Mouse (Mus musculus) hindbrain, embryonic 11.5 days (tissue): ENCODE results near the gene Olfr849. TPM values are rescaled to one million over a fixed set of nuclear protein-coding genes. Genes with fewer than 3 reads are reported as not detected.

Experiments used
- ATAC-seq: fragments of 200-750 bp; cut with Nextera tagmentation; 2 replicates; pipeline ENCODE4 v1.8.0; 2017; ENCODE audit warnings: mild to moderate bottlenecking, moderate TSS enrichment, moderate library complexity; ENCODE audit not compliant: low FRiP score
- DNase-seq: peaks from one replicate; pipeline ENCODE4 v3.0.0-alpha.2; 2015; ENCODE audit warnings: low spot score
- H3K27ac ChIP-seq: fragments of 300-500 bp; sonication (generic); 2 replicates; pipeline ENCODE4 v1.5.1; 2014; ENCODE audit warnings: mild to moderate bottlenecking, low read depth, low read length
- H3K27me3 ChIP-seq: fragments of 300-500 bp; sonication (generic); 2 replicates; pipeline ENCODE4 v1.6.1; 2014; ENCODE audit warnings: mild to moderate bottlenecking, low read length, moderate library complexity, mixed read lengths; ENCODE audit not compliant: control insufficient read depth, insufficient read depth
- H3K36me3 ChIP-seq: fragments of 300-500 bp; sonication (generic); 2 replicates; pipeline ENCODE4 v1.6.1; 2014; ENCODE audit warnings: mild to moderate bottlenecking, low read length, moderate library complexity, mixed read lengths; ENCODE audit not compliant: control insufficient read depth, insufficient read depth
- H3K4me1 ChIP-seq: fragments of 300-500 bp; sonication (generic); replicated peaks from 2 replicates; pipeline ENCODE4 v1.6.1; 2014; ENCODE audit warnings: low read length, mixed read lengths; ENCODE audit not compliant: control insufficient read depth, insufficient read depth
- H3K4me2 ChIP-seq: fragments of 300-500 bp; sonication (generic); replicated peaks from 2 replicates; pipeline ENCODE4 v1.6.1; 2014; ENCODE audit warnings: mild to moderate bottlenecking, low read depth, low read length
- H3K4me3 ChIP-seq: fragments of 300-500 bp; sonication (generic); 2 replicates; pipeline ENCODE4 v1.5.1; 2014; ENCODE audit warnings: low read depth, low read length
- H3K9ac ChIP-seq: fragments of 300-500 bp; sonication (generic); 2 replicates; pipeline ENCODE4 v1.6.1; 2014; ENCODE audit warnings: low read depth, low read length
- H3K9me3 ChIP-seq: fragments of 300-500 bp; sonication (generic); 2 replicates; pipeline ENCODE4 v1.6.1; 2016; ENCODE audit warnings: low read length; ENCODE audit not compliant: control insufficient read depth
- WGBS: fragments of 180-500 bp; shearing (Covaris S2); extraction: QIAGEN DNeasy Blood & Tissue Kit; methylation state at CpG from one replicate; pipeline ENCODE4 v1.1.7; 2014; 5-methylcytosine and 5-hydroxymethylcytosine counted together
- polyA plus RNA-seq: library from polyadenylated mRNA; unstranded; fragments of >200 nt; fragmentation: Nextera tagmentation; extraction: Ambion mirVana; gene quantifications from 2 replicates; pipeline ENCODE4 v1.2.1, GENCODE M21; 2014

Olfr849 gene
- not detected in 2 replicates for polyA plus RNA-seq

GRCm38 (mm10) chr9:19439966-19440365 lies at the start of gene Olfr849:
Olfr849 (plus strand) TSS chr9:19440266.
- H3K27ac ChIP-seq = no peak within 1 kb of the TSS
- no peak for DNase-seq
- H3K36me3 ChIP-seq = no peaks in the 10 kb centered on the region
- H3K4me1 ChIP-seq = no peaks in the 10 kb centered on the region
- no peaks in the 10 kb centered on the region for H3K27me3 ChIP-seq
- peaks cover 8% of the 10 kb centered on the region for H3K9me3 ChIP-seq
- no peak within 1 kb of the TSS for H3K4me3 ChIP-seq
- no peak within 1 kb of the TSS for H3K4me2 ChIP-seq
- 89% methylated on average over 2 of the region's 2 CpGs for WGBS
- no peak within 1 kb of the TSS for H3K9ac ChIP-seq
- no peak for ATAC-seq

- no peak for DNase-seq
- Histone ChIP-seq H3K9me3 (no peaks in the 10 kb centered on the region), H3K36me3 (no peaks in the 10 kb centered on the region), H3K4me3 (no peak within 1 kb of the TSS), H3K4me1 (no peaks in the 10 kb centered on the region), H3K27me3 (no peaks in the 10 kb centered on the region), H3K9ac (no peak within 1 kb of the TSS), H3K27ac (no peak within 1 kb of the TSS), H3K4me2 (no peak within 1 kb of the TSS)
- ATAC-seq = no peak
These were observed 38.1 kb downstream of the Olfr849 start, which contains the start of gene Olfr850 for GRCm38 (mm10) chr9:19478148-19478547. Olfr850 (minus strand) TSS chr9:19478248.

- Histone ChIP-seq H3K4me2 (no peak within 1 kb of the TSS), H3K4me3 (no peak within 1 kb of the TSS), H3K36me3 (no peaks in the 10 kb centered on the region), H3K9me3 (0 out of 2 replicates have a peak, but pooled peaks cover 8% of the 10 kb centered on the region), H3K4me1 (no peaks in the 10 kb centered on the region), H3K9ac (no peak within 1 kb of the TSS), H3K27ac (no peak within 1 kb of the TSS), H3K27me3 (no peaks in the 10 kb centered on the region)
- DNase-seq = no peak
- ATAC-seq = no peak
These were observed 52.9 kb downstream of the Olfr849 start, which contains the start of gene Olfr851 for GRCm38 (mm10) chr9:19492995-19493394. Olfr851 (plus strand) TSS chr9:19493295.

Other genes with a start within 250 kb of the Olfr849 start
- gene Olfr843, start 188.3 kb upstream of the Olfr849 start, polyA plus RNA-seq = not detected in 2 replicates
- not detected in 2 replicates for gene Olfr844, start 123.9 kb upstream of the Olfr849 start, polyA plus RNA-seq
- gene Olfr845, start 103.8 kb upstream of the Olfr849 start, polyA plus RNA-seq = not detected in 2 replicates
- gene Olfr846, start 76.3 kb upstream of the Olfr849 start, polyA plus RNA-seq = not detected in 2 replicates
- not detected in 2 replicates for gene Olfr847, start 61.6 kb upstream of the Olfr849 start, polyA plus RNA-seq
- not detected in 2 replicates for gene Olfr850, start 38.0 kb downstream of the Olfr849 start, polyA plus RNA-seq
- gene Olfr851, start 53.0 kb downstream of the Olfr849 start, polyA plus RNA-seq = not detected in 2 replicates
- not detected in 2 replicates for gene Olfr853, start 100.8 kb downstream of the Olfr849 start, polyA plus RNA-seq
- gene Olfr854, start 127.1 kb downstream of the Olfr849 start, polyA plus RNA-seq = not detected in 2 replicates
- not detected in 2 replicates for gene Olfr855, start 142.4 kb downstream of the Olfr849 start, polyA plus RNA-seq
- gene Zfp317, start 181.8 kb downstream of the Olfr849 start, polyA plus RNA-seq = 41.7 and 43.6 TPM in 2 replicates